Mouse (Mus musculus) cerebellum, adult 2 months (tissue): ENCODE measurements at regions not wholly inside any gene's neighbourhood (a gene's known extent, or its start where the extent isn't known, plus 50 kb on each side); places are given as distances from the start of the nearest gene placed in this dataset.

Experiments
- CTCF ChIP-seq: fragments of 200-500 bp; IDR thresholded peaks from 2 replicates; pipeline ENCODE4 v1.5.1; 2011; ENCODE audit warnings: low read depth, mild to moderate bottlenecking, control low read depth, low read length, moderate library complexity, borderline replicate concordance; ENCODE audit not compliant: insufficient read depth
- POLR2A ChIP-seq: fragments of 200-500 bp; IDR thresholded peaks from 2 replicates; pipeline ENCODE4 v1.6.1; 2011; ENCODE audit warnings: low read length, control low read depth, borderline replicate concordance; ENCODE audit not compliant: insufficient read depth

DNA sequence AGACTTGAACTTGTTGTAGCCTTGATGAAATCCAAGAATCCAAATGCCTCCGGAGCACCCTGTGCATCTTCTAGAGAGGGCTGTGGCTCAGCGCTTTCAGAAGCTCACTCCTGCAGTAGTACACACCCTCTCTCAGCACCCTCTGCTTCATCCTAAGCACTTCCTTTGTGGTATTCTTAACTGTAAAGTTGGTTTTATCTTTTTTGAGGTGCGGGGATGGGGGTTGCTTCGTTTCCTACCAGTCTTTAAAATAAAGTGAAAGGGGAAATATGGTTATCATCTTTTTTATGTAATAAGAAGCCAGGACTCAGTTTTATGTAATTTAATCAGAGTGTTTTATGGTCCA, 148.5 kb downstream of the Rchy1 start:
- TF ChIP-seq CTCF (no peak), POLR2A (no peak)
